Comparison of ENCODE assay signal across 17 mouse cellular contexts in genomic region chr19:41857816-41858310, GRCm38 (mm10). TPM values are rescaled to one million over a fixed set of nuclear protein-coding genes. Genes with fewer than 3 reads are reported as not detected.
DNase-seq lines count a peak whose midpoint lies in the region; ATAC-seq and TF ChIP-seq lines count a peak whose summit lies in the region.
"Had no signal": no experiment of that assay in that cellular context is flagged by ENCODE, and none has a peak within 500 bp of the region (broad histone marks: within the 10 kb centered on the region; RNA-seq: fewer than 3 reads in every experiment).

No protein-coding gene starts in this region.

- H3K36me3 ChIP-seq in limb, embryonic 14.5 days (ENCODE audit: control insufficient read depth, insufficient read depth, low read length): peaks cover 12% of the 10 kb centered on the region

- peaks cover 3% of the 10 kb centered on the region; the same call in 1 of the 2 replicates for H3K4me1 ChIP-seq in limb, embryonic 14.5 days (ENCODE audit: control insufficient read depth, insufficient read depth, low read length)
- H3K4me1 ChIP-seq: forebrain, embryonic 12.5 days; lung, embryonic 15.5 days had no signal

- no peak overlapping the region for H3K9ac ChIP-seq in limb, embryonic 14.5 days (ENCODE audit: low read depth, low read length, severe bottlenecking)
- H3K9ac ChIP-seq: forebrain, embryonic 12.5 days; hindbrain, embryonic 14.5 days; liver, embryonic 12.5 days; lung, embryonic 15.5 days had no signal

- no peaks in the 10 kb centered on the region for H3K27me3 ChIP-seq in limb, embryonic 14.5 days (ENCODE audit: control insufficient read depth, insufficient read depth, low read length)
- H3K27me3 ChIP-seq: forebrain, embryonic 12.5 days; liver, embryonic 12.5 days; lung, embryonic 15.5 days had no signal

- ATAC-seq in frontal cortex, adult (ENCODE audit: low TSS enrichment): peak; percentile 38; the same call in 1 of the 2 replicates
- 0 out of 2 replicates have a peak, but pooled peaks have one; percentile 16 for ATAC-seq in common myeloid progenitor, adult 5-6 weeks (replicated peaks; ENCODE audit: low read depth, poor library complexity, severe bottlenecking)
- peak; percentile 19; the same call in 1 of the 2 replicates for ATAC-seq in limb, embryonic 14.5 days (ENCODE audit: low FRiP score, low read depth)
- ATAC-seq in granulocyte monocyte progenitor cell, adult 5-6 weeks (replicated peaks; ENCODE audit: poor library complexity, severe bottlenecking): no peak

- no peak overlapping the region for H3K27ac ChIP-seq in limb, embryonic 14.5 days (replicated peaks; ENCODE audit: low read depth, low read length)
- H3K27ac ChIP-seq: forebrain, embryonic 12.5 days; hindbrain, embryonic 14.5 days; liver, embryonic 12.5 days; lung, embryonic 15.5 days had no signal

- no peak for TF ChIP-seq POLR2A in limb, embryonic 14.5 days (IDR thresholded peaks at IDR 0.05; ENCODE audit: borderline replicate concordance, extremely low read depth, insufficient read depth, insufficient read length)

- no peak overlapping the region for H3K4me2 ChIP-seq in limb, embryonic 14.5 days (replicated peaks; ENCODE audit: low read depth, low read length, severe bottlenecking)
- H3K4me2 ChIP-seq: forebrain, embryonic 12.5 days; hindbrain, embryonic 14.5 days; liver, embryonic 12.5 days; lung, embryonic 15.5 days had no signal

- WGBS in limb, embryonic 14.5 days: 80% methylated on average over 3 of the region's 3 CpGs

- H3K4me3 ChIP-seq in limb, embryonic 14.5 days (replicated peaks; ENCODE audit: low read length): no peak overlapping the region
- H3K4me3 ChIP-seq: forebrain, embryonic 12.5 days; liver, embryonic 12.5 days; lung, embryonic 15.5 days had no signal

- no peak for DNase-seq in frontal cortex, postnatal 25 days (ENCODE audit: low spot score in 2 of 2)
- peak; percentile 19 for DNase-seq in 3T3-L1 (ENCODE audit: low read depth, low spot score)
- DNase-seq in limb, embryonic 14.5 days (ENCODE audit: low spot score): no peak
- DNase-seq in lung, postnatal 25 days (ENCODE audit: low spot score): no peak
- no peak for DNase-seq in left cerebral cortex, adult 8-10 months (ENCODE audit: low spot score in 2 of 2)
- DNase-seq: adrenal gland, postnatal 10 days; B cell, adult 2 months; cerebellum, adult 8-10 months; heart, postnatal 10 days; kidney, adult 9 months had no signal

- no peaks in the 10 kb centered on the region for H3K9me3 ChIP-seq in limb, embryonic 14.5 days (ENCODE audit: control insufficient read depth, low read length)
- H3K9me3 ChIP-seq: forebrain, embryonic 12.5 days; liver, embryonic 12.5 days; lung, embryonic 15.5 days had no signal

RNA-seq across cellular contexts. Expression of gene Frat2, which starts 9.9 kb away (rescaled TPM):
- total RNA-seq in common myeloid progenitor, adult 5-6 weeks (2017): 26.8 and 27.4 TPM in 2 replicates
- 3.6 and 4.7 TPM in 2 replicates for polyA plus RNA-seq in limb, embryonic 14.5 days (2012; rRNA removed)
- 1.9 and 3.2 TPM in 2 replicates for polyA plus RNA-seq in limb, embryonic 14.5 days (2014; fragmentation: Nextera tagmentation; extraction: Ambion mirVana)
- total RNA-seq in granulocyte monocyte progenitor cell, adult 5-6 weeks (2014; fragmentation: Nextera tagmentation): 18.9 and 20.6 TPM in 2 replicates
- total RNA-seq in granulocyte monocyte progenitor cell, adult 5-6 weeks (2017): 25.7 and 33.4 TPM in 2 replicates
- total RNA-seq in left cerebral cortex, adult 8-10 months (2022): 1 to 10 TPM; 5.9 to 8.2 (median 6.5) TPM

RNA-seq across cellular contexts. Expression of gene Frat1, which starts 28.1 kb away (rescaled TPM):
- total RNA-seq in common myeloid progenitor, adult 5-6 weeks (2017): 9.9 and 14.7 TPM in 2 replicates
- 1.5 and 1.9 TPM in 2 replicates for polyA plus RNA-seq in limb, embryonic 14.5 days (2012; rRNA removed)
- polyA plus RNA-seq in limb, embryonic 14.5 days (2014; fragmentation: Nextera tagmentation; extraction: Ambion mirVana): 4.6 and 4.9 TPM in 2 replicates
- total RNA-seq in granulocyte monocyte progenitor cell, adult 5-6 weeks (2014; fragmentation: Nextera tagmentation): 2.6 and 5.6 TPM in 2 replicates
- 10.0 and 11.2 TPM in 2 replicates for total RNA-seq in granulocyte monocyte progenitor cell, adult 5-6 weeks (2017)
- 10 to 100 TPM; 18.5 to 22.1 (median 20.7) TPM for total RNA-seq in left cerebral cortex, adult 8-10 months (2022)

RNA-seq across cellular contexts. Expression of gene Rrp12, which starts 38.1 kb away (rescaled TPM):
- 20.5 and 23.3 TPM in 2 replicates for total RNA-seq in common myeloid progenitor, adult 5-6 weeks (2017)
- 13.9 and 15.0 TPM in 2 replicates for polyA plus RNA-seq in limb, embryonic 14.5 days (2012; rRNA removed)
- 13.2 TPM in 2 replicates for polyA plus RNA-seq in limb, embryonic 14.5 days (2014; fragmentation: Nextera tagmentation; extraction: Ambion mirVana)
- total RNA-seq in granulocyte monocyte progenitor cell, adult 5-6 weeks (2014; fragmentation: Nextera tagmentation): 14.8 and 22.3 TPM in 2 replicates
- total RNA-seq in granulocyte monocyte progenitor cell, adult 5-6 weeks (2017): 18.1 and 20.1 TPM in 2 replicates
- 10 to 100 TPM; 30.1 to 33.4 (median 30.9) TPM for total RNA-seq in left cerebral cortex, adult 8-10 months (2022)

RNA-seq across cellular contexts. Expression of gene Pgam1, which starts 53.9 kb away (rescaled TPM):
- total RNA-seq in common myeloid progenitor, adult 5-6 weeks (2017): 206 and 215 TPM in 2 replicates
- 465 and 490 TPM in 2 replicates for polyA plus RNA-seq in limb, embryonic 14.5 days (2012; rRNA removed)
- 543 and 562 TPM in 2 replicates for polyA plus RNA-seq in limb, embryonic 14.5 days (2014; fragmentation: Nextera tagmentation; extraction: Ambion mirVana)
- total RNA-seq in granulocyte monocyte progenitor cell, adult 5-6 weeks (2014; fragmentation: Nextera tagmentation): 865 and 869 TPM in 2 replicates
- 502 and 504 TPM in 2 replicates for total RNA-seq in granulocyte monocyte progenitor cell, adult 5-6 weeks (2017)
- total RNA-seq in left cerebral cortex, adult 8-10 months (2022): 100 to 1,000 TPM; 554 to 587 (median 579) TPM

RNA-seq across cellular contexts. Expression of gene Arhgap19, which starts 56.0 kb away (rescaled TPM):
- 33.2 and 36.2 TPM in 2 replicates for total RNA-seq in common myeloid progenitor, adult 5-6 weeks (2017)
- polyA plus RNA-seq in limb, embryonic 14.5 days (2012; rRNA removed): 19.7 and 19.9 TPM in 2 replicates
- polyA plus RNA-seq in limb, embryonic 14.5 days (2014; fragmentation: Nextera tagmentation; extraction: Ambion mirVana): 18.8 and 19.1 TPM in 2 replicates
- total RNA-seq in granulocyte monocyte progenitor cell, adult 5-6 weeks (2014; fragmentation: Nextera tagmentation): 19.8 and 25.9 TPM in 2 replicates
- total RNA-seq in granulocyte monocyte progenitor cell, adult 5-6 weeks (2017): 43.2 and 55.3 TPM in 2 replicates
- 1 to 10 TPM; 3.2 to 5.5 (median 3.8) TPM for total RNA-seq in left cerebral cortex, adult 8-10 months (2022)
